Mouse (Mus musculus) brain, embryonic 14.5 days (tissue): ENCODE data around the gene Timm44. TPM values are rescaled to one million over a fixed set of nuclear protein-coding genes. Genes with fewer than 3 reads are reported as not detected.
A peak's percentile ranks its signal among the peaks of the same experiment; 100 is the strongest.

Experiments
- DNase-seq: peaks from one replicate; pipeline ENCODE4 v3.0.0-alpha.2; 2011; ENCODE audit warnings: low read depth
- CTCF ChIP-seq: fragments of 200-500 bp; IDR thresholded peaks from 2 replicates; pipeline ENCODE4 v1.5.1; 2012; ENCODE audit warnings: inconsistent platforms, mild to moderate bottlenecking, moderate library complexity, borderline replicate concordance; ENCODE audit not compliant: insufficient read depth, insufficient read length; ENCODE audit errors: extremely low read depth
- POLR2A ChIP-seq: fragments of 200-500 bp; IDR thresholded peaks from 2 replicates; pipeline ENCODE4 v1.6.1; 2012; ENCODE audit warnings: mild to moderate bottlenecking, inconsistent platforms, borderline replicate concordance; ENCODE audit not compliant: poor library complexity, insufficient read depth, insufficient read length, severe bottlenecking; ENCODE audit errors: extremely low read depth
- polyA plus RNA-seq: library from polyadenylated mRNA; depleted of rRNA; stranded (reverse); fragments of >200 nt; gene quantifications from 2 replicates; pipeline ENCODE4 v1.2.3, GENCODE M21; 2012

The Timm44 gene
- polyA plus RNA-seq, 1 experiment: 76.3 TPM

DNA sequence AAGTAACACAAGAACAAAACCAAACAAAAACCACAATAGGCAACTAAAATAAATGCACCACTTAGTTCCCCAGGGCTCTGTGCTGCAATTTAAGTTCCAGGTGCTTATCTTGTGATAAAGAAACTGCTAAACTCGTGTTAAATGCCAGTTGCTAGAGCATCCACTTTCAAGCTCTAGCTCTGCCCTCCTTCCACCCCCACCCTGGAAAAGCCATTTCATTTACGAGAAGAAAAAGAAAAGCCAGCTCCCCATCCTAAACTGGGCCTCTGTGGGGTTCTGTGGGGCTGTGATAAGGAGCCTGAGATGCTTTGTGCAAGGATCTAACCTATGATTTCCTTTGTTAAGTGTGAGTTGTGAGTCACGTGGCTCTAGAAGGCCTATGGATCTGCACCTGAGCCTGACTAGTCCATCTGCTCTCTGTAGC is 28.4 kb upstream of the Timm44 start:
- DNase-seq: no peak
- no peak for TF ChIP-seq POLR2A
- TF ChIP-seq CTCF: no peak

DNA sequence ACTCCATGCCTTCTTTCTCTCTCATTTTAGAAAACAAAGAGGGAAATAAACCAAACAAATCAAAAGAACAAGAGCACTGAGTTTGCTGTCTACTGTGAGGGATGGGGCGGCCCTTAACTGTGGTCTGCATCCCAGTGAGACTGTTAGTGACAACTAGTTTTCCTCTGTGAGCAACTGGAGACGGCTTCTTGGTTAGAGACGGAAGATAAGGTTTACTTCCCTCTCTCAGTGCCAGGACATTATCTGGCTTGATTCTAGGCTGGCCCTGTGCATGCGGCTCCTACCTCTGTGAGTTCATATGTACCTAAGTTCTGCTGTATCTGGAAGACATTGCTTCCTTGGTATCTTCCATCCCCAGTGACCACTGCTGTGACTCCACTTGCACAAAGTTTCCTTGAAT is 22.1 kb upstream of the Timm44 start:
- DNase-seq: no peak
- TF ChIP-seq CTCF: no peak
- no peak for TF ChIP-seq POLR2A

DNA sequence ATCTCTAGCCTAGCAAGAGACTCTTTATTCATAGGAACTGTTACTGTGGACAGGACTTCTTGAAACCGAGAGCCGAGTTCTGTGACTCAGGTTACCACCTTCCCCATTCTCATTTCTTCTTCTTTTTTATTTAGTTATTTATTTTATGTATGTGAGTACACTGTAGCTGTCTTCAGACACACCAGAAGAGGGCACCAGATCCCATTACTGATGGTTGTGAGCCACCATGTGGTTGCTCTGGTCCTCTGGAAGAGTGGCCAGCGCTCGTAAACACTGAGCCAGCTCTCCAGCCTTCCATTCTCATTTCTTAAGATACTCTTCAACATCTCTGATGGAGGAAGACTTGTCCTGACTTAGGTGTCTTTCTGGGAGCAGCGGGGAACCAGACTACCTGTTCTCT is 17.0 kb upstream of the Timm44 start:
- TF ChIP-seq POLR2A: no peak
- no peak for TF ChIP-seq CTCF
- no peak for DNase-seq

DNA sequence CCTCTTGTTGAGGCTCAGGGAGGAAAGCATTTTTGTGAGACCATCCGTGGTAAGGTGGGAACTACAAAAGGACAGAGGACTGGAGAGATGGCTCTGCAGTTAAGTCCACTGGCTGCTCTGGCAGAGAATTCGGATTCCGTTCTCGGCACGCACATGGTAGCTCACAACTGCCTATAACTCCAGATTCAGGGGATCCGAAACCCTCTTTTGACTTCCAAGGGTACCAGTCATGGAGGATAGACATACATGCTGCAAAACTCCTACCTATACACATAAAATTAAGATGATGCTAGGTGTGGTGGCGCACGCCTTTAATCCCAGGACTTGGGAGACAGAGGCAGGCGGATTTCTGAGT is 375 bp upstream of the Timm44 start:
- no peak for DNase-seq
- TF ChIP-seq CTCF (no peak), POLR2A (no peak)

DNA sequence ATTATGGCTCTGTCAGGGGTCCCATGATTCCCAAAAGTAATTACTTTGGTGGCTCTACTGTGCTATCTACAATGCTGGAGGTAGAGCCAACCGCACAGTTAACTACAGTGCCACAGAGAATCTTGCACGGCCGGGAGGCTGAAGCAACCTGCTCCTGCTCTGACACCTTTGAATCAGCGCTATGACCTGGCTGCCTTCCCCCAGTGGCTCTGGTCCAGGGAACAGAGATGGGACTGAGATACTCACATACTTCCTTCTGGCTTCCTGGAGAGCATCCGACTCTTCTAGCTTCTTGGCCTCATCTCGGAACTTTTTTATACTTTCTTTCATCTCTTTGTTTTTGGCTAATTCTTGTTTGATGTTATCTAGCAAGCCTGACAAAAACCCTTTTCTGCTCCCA is 6.1 kb downstream of the Timm44 start:
- TF ChIP-seq CTCF: no peak
- TF ChIP-seq POLR2A: no peak
- DNase-seq: no peak

DNA sequence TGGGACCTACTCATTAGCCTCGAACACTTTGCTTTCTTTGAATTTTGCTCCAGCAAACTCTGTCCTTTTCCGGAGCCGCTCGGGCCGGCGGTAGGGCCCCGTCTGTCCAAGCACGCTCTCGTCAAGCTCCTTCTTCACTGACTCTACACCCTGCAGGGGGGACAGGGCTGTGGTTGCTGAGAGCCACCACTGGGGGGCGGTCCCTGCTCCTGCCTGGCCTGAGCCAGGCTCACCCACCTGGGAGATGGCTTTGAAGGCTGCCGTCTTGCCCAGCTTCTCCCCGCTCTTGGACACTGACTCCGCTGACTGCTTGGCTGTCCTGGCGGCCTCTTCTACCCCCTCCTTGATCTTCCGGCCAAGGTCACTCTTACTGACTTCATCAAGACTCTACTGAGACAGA is 8.1 kb downstream of the Timm44 start:
- no peak for DNase-seq
- TF ChIP-seq POLR2A: no peak
- peak; percentile 45 for TF ChIP-seq CTCF

GRCm38 (mm10) chr8:4265160-4265914 is 10.4 kb downstream of the Timm44 start:
- TF ChIP-seq CTCF (no peak), POLR2A (no peak)
- DNase-seq: no peak

GRCm38 (mm10) chr8:4263105-4263791 is 12.5 kb downstream of the Timm44 start:
- TF ChIP-seq POLR2A (no peak), CTCF (no peak)
- DNase-seq: no peak

GRCm38 (mm10) chr8:4259805-4260170 is 15.9 kb downstream of the Timm44 start:
- TF ChIP-seq POLR2A (no peak), CTCF (no peak)
- DNase-seq: no peak

GRCm38 (mm10) chr8:4259125-4259804 is 16.4 kb downstream of the Timm44 start, which contains the start of gene Ctxn1:
Ctxn1 (minus strand) TSS chr8:4259274.
- peak; percentile 97 for DNase-seq
- TF ChIP-seq CTCF (no peak), POLR2A (peak; percentile 63)

GRCm38 (mm10) chr8:4258678-4259077 is 17.0 kb downstream of the Timm44 start:
- TF ChIP-seq POLR2A: no peak
- TF ChIP-seq CTCF: no peak
- no peak for DNase-seq
